Mouse (Mus musculus) cerebellum, postnatal 36 days (tissue): ENCODE measurements around the gene Rtn1.

ENCODE experiments used
- DNase-seq, 2 experiments: peaks; one replicate each; pipeline ENCODE4 v3.0.0; 2021 to 2022; ENCODE audit warnings: mixed read lengths in 2 of 2

Gene Rtn1

DNA sequence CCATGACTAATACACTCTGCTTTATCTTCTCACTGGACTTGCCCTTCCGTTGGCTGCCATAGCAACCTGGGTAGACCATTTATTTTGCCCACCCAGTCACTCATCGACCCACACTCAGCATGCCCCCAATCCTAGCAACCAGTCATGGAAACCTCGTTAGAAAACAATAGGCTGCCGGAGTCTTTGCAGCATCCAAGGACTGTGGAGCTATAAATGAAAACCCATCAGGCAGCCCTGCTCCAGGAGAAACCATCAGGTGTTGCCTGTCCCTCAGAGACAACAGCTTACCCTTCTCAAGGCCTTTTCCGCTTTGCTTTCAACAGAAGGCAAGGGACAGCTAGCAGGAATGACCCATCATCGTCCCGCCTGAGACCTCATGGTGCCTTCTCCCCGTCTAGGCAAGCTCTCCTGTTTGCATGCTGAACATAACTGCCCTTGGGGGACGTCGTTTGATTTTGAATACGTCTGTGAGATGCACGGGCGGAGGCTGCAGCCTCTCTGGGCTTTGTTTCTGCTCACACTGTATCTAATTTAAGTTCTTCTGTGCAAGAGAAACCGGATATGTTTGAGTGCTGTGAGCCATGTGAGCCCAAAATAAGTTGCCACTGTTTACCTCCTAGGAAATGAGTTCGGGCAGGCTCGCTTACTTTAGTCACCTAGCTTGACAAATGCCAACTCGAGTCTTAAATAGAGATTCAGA lies 34.8 kb downstream of the Rtn1 start:
- no peak for DNase-seq

DNA sequence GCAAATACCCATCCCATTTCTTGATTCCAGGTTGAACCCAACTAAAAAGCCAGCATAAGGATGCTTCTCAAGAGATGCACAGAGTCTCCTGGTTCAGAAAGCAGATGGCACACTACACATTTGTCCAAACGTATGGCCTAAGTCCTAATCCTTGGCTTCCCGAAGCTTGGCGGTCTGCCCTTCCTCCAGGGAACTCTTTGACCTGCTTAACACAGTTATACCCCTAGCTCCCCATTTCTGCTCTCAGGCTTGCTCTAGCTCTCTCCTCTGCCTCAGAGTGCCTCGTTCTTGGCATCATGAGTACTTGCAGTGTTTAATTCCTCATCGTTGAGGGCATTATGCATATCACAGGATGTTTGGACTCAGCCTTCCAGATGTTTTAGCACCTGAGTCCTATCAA lies 38.8 kb downstream of the Rtn1 start:
- DNase-seq, result peak; percentile 82 to 86

DNA sequence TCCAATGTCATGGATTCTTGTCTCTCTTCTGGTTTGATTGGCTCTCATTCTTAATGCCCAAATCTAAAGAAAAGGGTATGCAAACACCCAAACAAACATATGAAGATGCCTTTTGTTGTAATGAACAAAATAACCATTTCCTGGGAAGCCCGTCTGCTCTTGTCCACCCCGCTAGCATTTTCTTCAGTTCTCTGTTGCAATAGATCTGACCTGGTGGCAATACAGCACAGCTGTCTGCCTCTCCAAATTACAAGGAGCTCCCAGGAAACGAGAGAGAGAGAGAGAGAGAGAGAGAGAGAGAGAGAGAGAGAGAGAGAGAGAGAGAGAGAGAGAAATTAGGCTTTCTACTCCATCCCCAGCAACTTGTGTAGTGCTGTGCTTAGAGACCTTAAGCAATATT lies 42.1 kb downstream of the Rtn1 start:
- no peak for DNase-seq

DNA sequence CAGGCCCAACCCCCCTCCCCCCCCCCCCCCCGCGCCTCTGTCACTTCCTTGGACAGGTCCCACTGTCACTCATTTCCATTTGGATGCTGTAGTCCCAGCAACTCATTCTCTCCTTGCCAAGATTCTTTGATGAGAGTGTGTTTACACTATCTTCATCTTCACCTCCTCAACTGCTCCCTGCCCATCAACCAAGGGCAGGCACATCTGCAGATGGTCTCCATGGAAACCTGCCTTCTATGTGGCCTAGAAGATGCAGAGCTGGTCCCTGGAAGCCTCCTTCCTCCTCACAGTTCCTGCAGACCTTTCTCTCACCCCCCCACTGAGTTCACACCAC lies 42.8 kb downstream of the Rtn1 start:
- DNase-seq, result no peak

DNA sequence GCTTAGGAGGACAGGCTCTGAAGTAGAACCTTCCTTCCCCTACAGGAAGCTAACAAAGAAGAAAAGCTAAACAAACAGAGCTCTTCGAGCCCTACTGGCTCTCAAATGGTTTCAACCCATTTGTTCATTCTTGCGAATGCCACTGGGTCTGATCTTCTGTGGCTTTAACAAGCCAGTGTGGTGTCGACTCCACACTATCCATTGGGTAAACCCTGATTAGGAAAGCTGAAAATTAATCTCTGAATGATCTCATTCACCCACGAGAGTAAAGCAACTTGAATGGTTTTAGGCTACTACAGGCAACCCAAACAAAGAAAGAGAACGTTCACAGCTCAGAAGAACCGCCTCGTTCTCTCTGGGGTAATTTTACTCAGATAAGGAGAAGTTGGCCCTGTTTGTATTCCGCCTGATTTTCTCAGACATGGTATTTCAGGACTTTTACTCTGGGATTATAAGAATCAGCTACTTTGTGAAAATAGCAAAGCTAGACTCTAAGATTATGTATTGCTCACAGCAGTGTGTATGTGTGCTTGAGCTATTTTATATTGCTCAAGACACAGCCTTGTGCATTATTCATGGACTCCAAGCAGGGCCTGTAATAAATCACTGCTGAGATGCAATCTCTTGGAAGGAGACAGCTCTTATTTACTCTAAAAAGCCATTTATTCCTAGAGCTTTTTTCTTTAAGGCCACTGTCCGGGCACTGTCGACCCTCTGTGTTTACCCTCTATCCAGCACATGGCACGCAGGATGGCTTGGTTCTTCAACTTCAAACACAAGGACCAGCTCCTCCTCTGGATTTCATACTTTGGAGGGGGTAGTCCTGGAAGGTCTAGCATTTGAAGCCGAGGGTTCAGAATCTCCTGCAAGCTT lies 43.4 kb downstream of the Rtn1 start:
- no peak for DNase-seq

DNA sequence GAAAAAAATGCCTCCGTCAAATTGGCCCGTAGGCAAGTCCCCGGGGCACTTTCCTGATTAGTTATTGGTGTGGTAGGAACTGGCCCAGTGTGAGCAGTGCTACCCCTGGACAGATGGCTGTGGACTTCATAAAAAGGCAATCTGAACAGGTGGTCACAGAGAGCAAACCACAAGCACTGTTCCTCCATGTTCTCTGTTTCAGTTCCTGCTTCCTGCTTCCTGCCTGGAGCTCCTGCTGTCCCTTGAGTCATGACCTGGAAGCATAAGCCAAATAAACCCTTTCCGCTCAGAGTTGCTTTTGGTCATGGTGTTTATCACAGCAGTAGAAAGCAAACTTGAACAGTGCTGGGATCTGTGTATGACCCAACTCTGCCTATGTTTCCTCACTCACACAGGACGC lies 44.3 kb downstream of the Rtn1 start:
- no peak for DNase-seq

DNA sequence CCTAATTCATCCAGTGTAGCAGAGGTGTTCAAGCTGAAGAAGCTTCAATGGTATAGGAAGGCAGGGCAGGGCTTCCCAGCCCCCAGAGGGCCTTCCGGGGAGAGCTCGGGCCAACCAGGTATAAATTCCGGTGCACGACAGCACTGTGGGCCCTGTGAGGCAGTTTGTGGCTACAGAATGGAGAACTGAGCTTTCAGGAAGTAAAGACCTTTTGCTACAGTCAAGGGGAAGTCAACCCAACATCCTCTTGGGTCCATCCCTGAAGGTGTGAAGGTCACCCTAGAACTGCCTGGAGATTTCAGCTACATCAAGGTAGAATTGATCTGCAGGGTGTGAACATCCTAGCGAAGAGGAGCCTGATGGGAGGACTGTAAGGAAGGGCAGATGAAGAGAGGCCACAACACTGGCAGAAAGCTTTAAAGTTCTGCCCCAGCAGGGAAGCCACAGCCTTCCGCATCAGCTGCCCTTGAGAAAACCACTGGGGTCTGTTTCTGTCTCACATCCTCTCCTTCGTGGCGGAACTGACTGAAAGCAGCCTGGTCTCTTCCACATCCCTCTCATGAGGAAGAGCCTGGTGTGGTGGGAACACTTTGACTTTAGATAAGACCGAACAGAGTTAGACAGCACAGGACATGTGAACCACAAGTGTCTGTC lies 47.0 kb downstream of the Rtn1 start:
- DNase-seq, result no peak

DNA sequence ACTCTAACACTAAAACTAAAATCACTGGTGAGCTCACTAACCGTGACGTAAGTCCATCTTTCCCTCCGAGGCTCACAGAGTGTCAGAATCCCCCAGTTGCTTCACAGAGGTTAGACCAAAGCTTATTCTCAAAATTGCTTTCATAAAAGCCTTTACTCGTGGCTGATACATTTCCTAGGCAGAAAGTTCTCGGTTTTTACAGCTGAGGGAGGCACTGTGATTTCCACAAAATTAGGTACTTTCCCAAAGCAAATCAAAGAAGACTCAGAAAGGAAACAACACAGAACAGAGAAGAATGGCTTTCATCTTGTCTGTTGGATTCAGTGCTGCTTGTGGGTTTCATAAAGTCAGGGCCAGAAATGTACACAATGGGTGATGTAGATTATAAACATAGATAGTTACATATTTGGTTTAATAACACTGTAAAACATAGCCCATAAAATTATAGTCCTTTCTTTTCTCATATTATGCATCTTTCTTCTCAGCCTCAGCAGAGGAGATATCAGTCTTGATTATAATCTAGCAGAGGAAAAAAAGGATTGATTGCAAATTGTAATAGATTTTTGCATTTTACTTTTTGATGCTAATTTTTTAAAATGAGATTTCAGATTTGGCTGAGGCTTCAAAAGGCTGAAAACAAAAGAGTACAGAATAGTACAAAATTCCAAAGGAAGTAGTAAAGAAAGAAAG lies 47.8 kb downstream of the Rtn1 start:
- DNase-seq, result no peak

DNA sequence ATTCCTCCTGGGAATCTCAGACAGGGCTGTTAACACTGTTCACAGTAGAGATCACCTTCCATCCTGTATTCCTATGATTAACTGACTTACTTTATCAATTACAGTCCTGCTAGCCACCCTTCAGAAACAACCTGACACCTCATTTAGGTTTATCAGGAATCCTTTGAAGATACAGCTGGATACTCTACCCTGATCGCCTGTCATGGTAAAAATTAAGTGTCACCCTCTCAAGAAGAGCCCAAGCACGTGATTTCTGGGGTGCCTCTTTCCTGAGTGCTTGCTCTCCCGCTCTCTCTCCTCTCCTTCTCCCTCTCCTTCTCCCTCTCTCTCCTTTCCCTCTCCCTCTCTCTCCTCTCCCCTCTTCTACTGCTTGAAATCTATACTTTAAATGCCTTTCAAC lies 49.0 kb downstream of the Rtn1 start:
- DNase-seq, result no peak

DNA sequence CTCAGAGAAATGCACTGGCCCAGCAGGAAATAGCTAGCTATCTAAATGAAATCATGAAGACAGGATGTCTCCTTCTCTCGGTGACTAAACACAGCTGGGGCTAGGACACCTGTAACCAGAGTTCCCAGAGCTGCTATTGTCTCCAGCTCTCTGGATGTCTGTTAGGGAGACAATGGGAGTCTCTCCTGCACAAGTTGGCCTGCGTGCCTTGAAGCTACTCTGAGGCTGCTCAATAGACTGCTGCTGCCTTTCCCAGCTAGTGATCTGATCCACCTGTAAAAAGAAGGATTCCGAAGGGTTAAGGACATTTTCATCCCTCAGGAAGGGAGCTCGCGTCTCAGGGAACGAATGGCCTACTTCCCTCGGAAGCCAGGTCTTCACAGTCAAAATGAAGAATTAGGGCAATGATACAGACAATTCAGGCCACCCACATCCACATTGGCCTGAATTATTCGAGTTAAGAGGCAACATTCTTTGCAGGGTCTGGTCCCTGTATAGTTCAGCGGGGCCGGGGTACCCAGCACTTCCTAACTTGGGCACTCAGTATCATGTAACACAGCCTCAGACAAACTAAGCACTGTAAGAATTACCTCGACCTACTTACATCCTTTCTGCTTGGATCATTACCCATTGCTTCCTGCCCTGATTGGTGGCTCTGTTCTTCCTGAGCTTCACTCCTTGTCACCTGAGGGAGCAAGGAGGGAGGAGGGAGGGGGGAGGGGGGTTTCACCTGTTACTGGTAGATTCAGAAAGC lies 51.0 kb downstream of the Rtn1 start:
- DNase-seq, result no peak

DNA sequence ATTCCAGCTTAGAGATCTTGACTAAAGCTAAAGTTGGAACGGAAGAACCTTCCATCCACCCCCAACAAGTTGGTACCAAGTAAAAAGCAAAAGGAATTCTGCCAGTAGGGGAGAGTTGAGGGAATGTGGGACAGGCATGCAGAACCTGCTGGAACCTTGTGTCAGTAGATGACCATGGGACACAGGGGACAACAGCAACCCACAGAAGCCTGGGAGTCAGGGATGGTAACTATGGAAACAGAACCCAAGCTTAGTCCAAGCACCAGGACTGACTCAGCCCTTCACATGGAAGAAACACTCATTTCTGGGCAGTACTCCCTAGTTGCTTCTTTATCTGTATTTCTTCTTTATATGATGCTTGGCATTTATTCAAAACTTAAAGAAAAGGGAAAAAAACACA lies 54.6 kb downstream of the Rtn1 start:
- no peak for DNase-seq

DNA sequence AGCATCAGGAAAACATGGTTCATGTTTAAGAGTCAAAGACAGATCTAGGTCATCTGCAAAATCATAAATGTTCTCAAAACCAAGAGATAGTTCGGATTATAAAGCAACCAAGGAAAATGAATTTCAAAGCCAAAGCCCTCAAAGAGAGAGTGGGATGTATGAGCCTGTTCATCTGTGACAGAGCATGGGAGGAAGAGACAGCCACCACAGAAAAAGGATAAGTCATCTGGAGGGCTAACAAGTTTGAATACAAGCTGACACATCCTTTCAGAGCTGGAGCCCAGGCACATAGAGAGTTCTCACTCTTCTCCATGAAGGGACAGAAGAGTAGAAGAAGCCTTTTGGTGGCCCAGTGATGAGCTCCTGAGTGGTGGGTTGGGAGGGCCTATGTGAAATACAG lies 55.3 kb downstream of the Rtn1 start:
- DNase-seq, result no peak

DNA sequence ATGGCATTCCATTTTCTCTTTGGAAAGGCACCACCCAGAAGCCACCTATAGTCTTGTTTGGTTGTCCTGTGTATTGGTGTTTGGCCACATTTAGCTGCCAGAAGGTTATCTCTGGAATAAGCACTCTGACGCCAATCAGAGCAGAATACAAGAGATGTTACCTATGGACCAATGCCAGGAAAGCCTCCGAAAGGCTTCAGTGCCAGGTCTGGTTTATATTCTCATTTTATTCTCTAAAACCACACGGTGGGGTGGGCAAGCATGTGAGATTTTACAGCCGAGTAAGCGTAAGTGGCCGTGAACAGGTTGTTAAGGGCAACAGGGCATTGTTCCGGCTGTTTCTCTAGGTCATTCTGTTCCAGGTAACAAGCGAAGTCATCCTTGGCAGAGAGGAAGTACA lies 60.3 kb downstream of the Rtn1 start:
- peak in 1 of 2 experiments; percentile 32 for DNase-seq

DNA sequence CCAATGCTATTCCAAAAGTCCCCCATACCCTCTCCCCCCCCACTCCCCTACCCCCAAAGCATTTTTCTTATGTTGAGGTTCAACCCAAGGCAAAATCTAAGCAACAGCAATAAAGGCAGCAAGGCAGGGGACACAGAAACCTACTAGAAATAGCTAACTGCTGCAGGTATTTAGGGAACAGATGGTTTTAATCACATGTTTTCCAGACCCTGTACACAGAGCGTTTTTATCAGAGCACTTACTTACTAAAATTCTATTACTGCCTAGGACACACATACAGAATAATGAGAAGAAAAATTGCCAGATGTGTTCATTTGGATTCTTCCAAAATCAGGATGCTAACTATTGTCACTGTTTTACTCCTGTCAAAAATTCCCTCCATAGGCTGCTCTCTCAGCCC lies 61.7 kb downstream of the Rtn1 start:
- DNase-seq, result no peak

DNA sequence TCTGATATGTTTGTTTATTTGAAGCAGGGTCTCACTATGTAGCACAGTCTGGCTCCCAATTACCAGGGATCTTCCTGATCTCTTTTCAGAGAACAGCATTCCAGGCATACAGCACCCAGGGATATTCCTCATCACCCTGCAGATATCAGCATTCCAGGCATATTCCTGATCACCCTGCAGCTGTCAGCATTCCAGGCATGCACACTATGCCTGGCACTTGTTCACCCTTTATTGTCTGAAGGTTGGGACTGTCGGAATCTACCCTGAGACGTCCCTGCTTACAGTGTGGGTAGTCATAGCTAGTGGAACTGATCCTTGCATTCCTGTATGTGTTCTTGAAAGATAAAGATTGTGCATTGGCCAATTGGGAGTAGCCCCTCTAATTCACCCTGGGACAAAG lies 65.2 kb downstream of the Rtn1 start:
- no peak for DNase-seq

DNA sequence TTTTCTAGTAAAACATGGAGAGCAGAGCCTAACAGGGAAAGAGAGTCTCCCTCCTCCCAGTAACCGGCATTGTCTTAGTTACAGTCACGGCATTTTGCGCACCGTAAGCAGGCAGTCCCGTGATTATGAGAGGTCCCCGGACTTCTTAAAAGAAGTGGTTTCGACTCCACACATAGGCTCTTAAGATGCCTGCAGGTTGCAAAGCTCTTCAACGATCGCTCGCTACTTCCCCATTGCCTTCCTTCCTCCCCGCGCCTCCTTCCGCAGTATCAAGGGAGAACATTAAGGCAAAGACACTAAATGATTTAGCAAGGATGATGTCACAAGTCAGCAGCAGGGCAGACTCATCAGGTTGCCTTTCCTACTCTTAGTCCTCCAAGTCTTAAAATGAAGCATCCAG lies 72.8 kb downstream of the Rtn1 start:
- no peak for DNase-seq

DNA sequence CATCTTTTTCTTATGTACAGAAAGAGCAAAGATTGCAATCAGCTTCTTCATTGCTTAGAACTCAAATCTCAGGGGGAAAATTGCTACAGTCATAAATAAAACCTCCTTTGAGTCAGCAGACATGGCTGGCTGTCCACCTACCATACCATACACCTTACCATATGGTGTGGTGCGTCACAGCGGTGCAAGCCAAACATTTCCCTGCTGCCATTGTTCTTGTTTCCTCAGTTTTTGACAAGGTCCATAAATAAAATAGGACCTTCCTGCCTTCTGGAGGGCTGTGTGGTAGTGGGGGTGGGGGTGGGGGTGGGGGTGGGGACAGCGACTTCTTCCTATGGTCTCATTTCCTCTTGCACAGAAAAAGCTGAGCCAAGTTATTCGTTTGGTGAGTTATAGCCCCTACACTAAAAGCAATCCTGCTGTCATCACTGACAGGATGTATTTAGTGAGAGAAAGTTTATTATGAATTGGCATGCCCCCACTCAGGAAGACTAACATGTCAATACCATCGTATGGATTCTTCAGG lies 76.3 kb downstream of the Rtn1 start:
- no peak for DNase-seq

DNA sequence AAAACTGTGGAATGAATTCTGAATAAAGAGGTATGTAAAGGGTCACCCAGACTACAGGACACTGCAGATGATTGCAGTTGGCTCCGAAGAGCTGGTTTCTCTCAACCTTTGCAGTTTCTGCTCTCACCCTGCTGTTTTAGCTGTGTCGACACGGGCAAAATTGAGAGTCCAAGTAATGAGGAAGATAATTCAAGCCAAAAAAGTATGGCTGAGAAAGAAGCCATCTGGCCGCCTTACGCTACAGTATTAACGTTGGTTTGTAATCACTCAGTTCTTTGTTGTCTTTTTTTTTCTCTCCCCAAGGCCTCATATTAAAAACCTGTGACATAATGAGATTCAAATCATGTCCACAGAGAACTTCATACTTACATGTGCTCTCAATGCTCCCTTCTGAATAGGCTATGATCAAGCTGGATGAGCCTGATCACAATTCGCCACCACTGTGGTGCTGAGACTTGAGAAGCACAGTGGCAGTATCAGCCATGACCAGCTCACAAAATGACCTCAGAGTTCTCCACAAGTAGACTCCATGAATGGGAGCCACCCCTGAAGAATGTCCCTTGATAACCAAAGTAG lies 76.9 kb downstream of the Rtn1 start:
- no peak for DNase-seq

DNA sequence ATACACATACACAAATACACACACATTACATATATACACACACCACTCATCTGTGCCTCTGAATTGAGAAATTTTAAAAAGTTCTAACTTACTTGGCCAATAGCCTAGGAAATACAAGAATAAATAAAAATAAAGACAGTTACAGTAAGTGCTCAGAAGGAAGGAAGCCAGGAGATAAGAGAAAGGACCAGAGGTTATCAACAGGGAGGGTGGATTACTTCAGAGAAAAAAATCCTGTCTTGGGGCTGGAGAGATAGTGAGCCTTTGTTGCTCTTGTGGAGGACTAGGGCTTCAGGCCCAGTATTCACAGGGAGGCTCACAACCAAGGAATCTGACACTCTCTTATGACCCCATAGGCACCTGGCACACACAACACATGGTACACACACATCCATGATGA lies 82.8 kb downstream of the Rtn1 start:
- DNase-seq, result no peak

DNA sequence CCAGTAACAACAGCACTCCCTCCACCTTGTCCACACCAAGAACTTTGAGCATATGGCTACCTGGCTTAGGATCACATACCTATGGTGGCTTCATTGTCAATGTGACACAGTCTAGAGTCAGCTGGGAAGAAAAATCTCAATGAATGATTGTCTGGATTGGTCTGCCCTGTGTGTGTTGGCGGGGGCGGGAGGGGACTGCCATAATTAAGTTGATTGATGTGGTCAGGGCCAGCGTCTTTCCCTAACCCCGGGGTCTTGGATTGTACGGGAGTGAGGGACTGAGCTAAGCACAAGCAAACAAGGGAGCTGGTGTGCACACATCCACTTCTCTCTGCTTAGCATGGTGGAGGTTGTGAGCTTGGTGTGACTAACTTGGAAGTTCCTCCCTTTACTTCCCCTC lies 83.8 kb downstream of the Rtn1 start:
- DNase-seq, result no peak

DNA sequence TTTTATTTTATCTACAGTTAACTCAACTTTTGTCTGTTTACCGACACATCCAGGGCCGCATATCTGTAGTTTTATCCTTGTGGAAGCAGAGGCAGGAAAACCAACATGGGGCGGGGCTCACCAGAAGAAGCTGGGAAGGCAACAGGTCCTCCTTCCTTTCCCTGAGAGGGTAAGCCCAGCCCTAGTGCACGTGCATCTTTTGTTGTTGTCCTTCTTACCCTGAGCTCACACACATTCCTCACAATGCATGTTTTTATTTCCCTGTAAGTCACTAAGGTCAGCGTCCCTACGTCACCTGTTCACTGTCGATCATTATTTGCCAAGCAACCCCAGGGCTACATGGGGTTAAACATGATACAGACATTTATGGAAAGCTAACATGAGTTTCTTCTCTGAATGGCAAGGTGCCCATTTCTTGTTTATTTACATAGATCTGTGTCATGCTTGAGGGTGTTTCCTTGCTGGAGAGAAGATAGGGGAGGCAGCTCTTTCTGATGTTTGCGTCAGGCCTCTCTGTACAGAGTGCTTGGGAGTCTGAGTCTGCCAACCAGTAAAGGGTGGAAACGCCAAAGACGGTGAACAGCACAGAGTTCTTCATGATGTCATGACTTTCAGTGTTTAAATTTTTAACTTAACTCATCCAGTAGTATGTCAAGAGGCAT lies 84.5 kb downstream of the Rtn1 start:
- no peak for DNase-seq

DNA sequence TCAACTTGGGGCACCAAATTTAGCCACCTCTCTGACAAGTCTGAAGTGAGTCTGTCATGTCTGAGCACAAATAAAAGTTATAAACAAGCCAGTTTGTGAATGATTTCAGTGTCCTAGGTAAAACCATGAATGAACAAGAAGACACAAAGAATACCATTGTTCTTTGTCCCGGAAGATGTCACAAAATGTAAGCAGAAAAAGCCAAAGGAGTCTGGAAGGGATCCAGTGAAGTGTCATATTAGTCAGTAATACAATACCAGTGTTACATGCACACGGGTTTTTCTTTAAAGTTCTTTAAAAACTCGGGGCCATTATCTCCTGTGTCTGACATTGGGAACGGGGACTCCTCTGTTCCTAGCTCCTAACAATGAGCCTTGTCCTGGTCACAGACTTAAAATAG lies 85.1 kb downstream of the Rtn1 start:
- DNase-seq, result no peak
